Mouse (Mus musculus) cerebellum, postnatal 25 days (tissue): ENCODE data around the gene Zfp738.
"Not testable (repeated sequence)": the region's sequence is repeated elsewhere in the genome, so short reads cannot be mapped to it uniquely, and the experiment has no call there.

Experiments
- DNase-seq, 2 experiments: peaks; one replicate each; pipeline ENCODE4 v3.0.0; 2021; ENCODE audit warnings: mixed read lengths in 2 of 2

Gene Zfp738

DNA sequence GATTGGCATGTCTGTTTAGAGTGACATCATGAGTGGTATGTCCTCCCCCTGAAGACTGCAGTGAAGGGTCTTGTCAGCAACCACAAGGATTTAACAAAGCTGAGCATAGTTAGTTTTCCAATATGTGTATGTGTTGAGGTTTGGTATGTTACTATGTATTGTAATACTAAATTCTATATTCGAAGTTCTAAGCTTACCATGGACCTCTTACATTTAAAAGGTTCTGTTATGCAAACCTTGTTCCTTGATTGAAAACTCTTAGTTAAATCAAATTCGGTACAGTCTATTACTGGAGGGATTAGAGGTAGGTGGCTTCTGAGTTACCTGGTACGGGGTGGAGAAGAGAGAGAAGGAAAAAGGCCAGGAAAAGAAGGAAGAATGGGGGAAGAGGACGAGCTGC is at the start of gene Zfp738:
Zfp738 (minus strand) TSS at position 101 of the 400 bp plus-strand sequence.
- no peak for DNase-seq

DNA sequence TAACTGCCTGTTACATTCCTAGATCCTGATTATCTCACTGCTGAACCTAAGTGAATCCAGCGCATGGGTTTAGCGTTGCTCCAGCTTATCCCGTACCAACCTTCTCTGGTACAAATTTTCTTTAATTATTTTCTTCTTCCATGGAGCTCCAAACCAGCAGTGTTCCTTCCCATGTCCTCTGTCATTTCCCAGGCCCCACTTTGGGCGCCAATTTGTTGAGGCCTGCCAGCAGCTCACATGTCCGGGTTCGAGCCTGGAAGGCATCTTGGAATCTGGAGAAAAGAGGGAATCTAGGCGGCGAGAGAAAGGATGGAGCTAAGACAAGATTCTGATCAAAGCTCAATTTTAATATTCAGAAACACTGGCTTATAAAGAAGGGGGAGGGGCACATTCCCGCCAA is 47.5 kb upstream of the Zfp738 start:
- DNase-seq = not testable (repeated sequence)

DNA sequence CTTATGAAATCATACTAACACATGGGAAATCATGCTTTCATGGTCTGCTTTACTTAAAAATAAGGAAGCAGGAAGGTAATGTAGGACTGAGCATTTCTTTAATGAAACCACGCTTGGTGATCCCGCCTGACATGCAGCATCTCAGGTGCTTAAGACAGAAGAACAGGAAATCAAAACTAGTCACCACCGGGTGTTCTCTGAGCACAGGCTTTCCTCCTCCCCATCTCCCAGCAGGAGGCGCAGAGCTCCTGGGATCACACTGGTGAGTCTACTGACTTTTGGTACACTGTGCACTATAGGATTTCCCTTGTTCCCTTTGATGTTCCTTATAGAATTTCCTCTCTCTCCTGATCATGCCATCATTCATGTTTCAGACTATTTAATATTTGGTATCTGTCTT is 42.6 kb upstream of the Zfp738 start:
- peak; percentile 18 to 34 for DNase-seq

DNA sequence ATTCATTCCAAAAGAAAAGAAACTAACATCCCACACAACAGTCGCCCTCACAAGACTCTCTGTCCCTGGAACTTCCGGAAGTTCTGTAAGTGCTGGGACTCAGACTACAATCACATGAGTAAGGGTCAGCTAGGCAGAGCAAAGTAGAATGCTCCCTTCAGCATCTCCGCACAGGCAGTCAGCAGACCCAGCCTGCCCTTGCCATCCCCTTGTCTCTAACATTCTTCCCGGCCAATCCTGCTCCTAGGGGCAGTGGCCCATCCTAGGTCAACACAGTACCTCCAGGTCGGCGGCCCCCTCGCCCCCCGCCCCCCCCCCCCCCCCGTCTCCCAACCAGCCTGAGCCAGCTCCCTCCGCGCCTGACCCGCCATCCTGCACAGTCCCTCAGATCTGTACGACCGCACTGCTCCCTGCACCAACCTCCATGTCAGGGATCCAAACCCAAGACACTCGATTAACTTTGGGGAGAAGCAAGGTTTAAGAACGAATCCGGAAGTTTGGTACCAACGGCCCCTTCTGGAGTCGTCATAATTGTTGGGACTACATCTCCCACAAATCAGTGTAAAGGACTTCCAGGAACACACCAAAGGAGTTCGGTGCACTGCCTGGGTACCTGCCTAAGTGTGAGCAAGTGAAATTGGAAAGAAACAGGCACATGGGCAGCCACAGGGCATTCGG is 41.9 kb upstream of the Zfp738 start, which contains the start of gene Zfp65:
Zfp65 (minus strand) TSS at position 533 of the 678 bp plus-strand sequence.
- peak; percentile 65 to 68 for DNase-seq

DNA sequence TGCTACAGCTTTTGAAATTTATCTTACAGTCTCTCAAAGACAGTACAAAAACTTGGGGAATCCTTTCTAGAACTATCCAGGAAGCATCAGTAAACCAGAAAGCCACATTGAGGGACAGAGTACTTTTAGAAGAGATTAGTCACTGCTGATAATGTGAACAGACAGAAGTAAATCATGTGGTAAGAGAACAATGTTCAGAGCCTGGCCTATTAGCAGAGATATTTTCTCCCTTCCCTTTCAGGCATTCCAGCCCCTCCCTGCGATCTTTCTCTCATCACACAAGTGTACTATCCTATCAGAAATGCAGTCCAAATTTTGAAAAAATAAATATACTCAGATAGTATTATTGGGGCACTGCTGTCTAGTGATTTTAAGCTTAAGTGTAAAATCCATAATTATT is 41.2 kb upstream of the Zfp738 start:
- no peak for DNase-seq

DNA sequence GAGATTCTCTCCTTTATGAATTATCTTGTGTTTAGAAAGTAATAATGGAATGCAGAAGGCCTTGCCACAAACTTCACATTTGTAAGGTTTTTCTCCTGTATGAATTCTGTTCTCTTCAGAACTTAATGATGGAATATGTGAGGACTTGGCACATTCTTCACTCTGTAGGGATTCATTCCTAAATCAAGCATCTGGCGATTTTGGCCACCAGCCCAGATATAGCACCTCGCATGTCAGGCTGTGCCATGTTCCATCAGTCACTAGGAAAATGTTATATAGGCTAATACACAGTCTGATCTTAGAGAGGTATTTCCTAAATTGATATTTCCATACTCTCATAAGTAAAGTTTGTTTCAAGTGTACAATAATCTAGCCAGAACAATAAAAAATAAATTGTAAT is 38.5 kb upstream of the Zfp738 start:
- peak; percentile 18 to 60 for DNase-seq

DNA sequence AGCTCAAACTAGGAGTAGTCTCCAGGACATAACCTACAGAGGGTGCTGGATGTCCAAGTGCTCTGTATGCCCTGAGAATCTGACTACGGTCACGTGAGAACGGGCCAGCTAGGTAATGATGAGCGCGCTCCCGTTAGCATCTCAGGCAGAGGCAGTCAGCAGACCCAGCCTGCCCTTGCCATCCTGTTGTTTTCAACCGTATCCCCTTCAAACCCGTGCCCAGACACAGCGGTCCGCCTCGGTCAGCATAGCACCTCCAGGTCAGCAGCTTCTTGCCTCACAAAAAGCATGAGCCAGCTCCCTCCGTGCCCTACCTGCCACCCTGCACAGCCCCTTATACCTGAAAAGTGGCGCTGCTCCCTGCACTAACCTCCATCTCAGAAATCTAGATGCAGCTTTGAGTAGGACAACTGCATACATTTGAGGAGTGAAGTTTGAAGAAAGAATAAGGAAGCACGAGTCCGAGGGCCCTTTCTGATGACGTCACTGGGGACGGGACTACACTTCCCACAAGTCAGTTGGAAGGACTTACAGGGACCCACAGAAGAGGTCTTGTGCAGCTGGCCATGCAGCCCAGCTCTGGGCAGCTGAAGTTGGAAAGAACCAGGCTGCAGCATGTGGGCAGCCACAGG is 37.1 kb upstream of the Zfp738 start:
- peak; percentile 87 to 92 for DNase-seq

DNA sequence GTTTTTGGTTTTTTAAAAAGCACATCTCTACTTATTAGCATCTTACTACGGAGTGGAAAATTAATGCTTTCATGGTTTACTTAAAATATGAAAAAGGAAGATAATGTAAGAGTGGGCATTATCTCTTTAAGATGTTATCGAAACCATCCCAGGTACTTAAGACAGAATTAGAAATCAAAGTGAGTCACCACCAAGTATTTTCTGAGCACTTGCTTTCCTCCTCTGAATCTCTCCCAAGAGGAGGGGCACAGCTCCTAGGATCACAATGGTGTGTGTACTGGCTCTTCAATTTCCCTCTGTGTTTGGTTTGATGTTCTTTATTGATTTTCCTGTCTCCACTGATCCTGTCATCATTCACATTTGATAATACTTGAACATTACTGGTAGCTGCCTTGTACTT is 3.0 kb downstream of the Zfp738 start:
- not testable (repeated sequence) for DNase-seq

DNA sequence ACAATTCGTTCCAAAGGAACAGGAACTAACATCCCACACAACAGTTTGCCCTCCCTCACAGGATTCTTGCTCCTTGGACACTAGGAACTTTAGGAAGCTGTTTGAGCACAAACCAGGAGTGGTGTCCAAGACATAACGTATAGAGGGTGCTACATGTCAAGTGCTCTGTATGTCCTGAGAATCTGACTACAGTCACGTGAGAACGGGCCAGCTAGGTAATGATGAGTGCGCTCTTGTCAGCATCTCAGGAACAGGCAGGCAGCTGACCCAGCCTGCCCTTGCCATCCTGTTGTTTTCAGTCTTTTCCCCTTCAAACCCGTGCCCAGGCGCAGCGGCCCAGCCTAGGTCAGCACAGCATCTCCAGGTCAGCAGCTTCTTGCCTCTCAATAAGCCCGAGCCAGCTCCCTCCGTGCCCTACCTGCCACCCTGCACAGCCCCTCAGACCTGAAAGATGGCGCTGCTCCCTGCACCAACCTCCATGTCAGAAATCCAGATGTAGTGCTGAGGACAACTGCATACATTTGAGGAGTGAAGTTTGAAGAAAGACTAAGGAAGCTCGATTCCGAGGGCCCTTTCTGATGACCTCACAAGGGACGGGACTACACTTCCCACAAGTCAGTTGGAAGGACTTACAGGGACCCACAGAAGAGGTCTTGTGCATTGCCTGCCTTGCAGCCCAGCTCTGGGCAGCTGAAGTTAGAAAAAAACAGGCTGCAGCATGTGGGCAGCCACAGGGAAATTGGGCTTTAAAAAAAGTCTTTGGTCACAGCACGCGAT is 3.7 kb downstream of the Zfp738 start:
- peak; percentile 85 to 88 for DNase-seq

DNA sequence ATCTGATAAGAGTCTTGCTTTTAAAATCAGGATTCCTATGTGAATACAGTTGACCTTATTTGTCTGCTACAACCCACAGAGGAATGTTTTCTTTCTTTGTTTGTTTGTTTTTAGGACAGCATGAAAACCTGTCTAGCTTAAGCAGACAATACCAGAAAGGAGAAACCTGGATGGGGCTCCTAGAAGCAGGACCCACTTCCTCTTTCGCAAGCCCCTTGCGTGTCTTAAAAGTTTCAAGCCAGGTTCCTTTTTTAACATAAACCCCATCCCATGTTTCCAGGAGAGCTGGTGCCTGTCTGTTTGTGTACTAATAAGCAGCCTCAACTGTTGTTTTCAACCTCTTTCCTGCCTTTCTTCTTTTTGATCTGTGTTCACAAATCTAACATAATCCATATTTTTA is 12.0 kb downstream of the Zfp738 start:
- DNase-seq = no peak

DNA sequence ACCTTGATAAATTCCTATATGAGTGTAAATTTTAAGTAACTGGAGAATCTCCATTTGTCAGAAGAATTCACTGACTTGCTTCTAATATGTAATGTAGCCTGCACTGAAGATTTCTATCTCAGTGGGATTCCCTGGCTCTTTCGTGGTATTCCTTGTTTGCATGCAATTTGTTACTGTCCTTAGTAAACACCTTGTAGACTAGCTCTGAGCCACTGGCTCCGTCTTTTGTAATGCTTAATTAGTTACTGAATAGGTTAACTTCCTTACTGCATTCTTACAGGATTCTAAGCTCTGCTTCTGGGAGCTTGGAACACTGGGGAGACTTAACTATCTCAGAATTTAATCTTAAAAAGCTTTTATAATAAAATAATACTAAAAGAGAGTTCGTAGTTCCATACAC is 34.4 kb downstream of the Zfp738 start:
- DNase-seq = no peak

DNA sequence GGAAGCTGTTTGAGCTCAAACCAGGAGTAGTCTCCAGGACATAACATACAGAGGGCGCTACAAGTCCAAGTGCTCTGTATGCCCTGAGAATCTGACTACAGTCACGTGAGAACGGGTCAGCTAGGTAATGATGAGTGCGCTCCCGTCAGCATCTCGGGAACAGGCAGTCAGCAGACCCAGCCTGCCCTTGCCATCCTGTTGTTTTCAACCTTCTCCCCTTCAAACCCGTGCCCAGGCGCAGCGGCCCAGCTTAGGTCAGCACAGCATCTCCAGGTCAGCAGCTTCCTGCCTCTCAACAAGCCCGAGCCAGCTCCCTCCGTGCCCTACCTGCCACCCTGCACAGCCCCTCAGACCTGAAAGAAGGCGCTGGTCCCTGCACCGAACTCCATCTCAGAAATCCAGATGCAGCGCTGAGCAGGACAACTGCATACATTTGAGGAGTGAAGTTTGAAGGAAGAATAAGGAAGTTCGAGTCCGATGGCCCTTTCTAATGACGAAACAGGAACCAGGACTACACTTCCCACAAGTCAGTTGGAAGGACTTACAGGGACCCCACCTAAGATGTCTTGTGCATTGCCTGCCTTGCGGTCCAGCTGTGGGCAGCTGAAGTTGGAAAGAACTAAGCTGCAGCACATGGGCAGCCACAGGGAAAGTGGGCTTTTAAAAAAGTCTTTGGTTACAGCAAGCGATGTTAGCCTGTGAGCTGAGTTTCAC is 49.4 kb downstream of the Zfp738 start, which contains the start of the genes Gm49345 and Zfp729a:
Gm49345 (minus strand) TSS at position 476 of the 714 bp plus-strand sequence.
Zfp729a (minus strand) TSS at position 498 of the 714 bp plus-strand sequence.
- peak; percentile 80 to 87 for DNase-seq

DNA sequence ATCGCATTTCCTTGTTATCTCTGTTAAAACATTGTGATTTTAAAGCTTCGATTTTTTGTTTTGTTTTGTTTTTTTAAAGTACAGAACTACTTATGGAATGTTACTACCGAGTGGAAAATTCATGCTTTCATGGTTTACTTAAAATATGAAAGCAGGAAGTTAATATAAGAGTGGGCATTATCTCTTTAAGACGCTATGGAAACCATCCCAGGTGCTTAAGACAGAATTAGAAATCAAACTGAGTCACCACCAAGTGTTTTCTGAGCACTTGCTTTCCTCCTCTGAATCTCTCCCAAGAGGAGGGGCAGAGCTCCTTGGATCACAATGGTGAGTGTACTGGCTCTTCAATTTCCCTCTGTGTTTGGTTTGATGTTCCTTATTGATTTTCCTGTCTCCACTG is 76.8 kb downstream of the Zfp738 start:
- DNase-seq = no peak

DNA sequence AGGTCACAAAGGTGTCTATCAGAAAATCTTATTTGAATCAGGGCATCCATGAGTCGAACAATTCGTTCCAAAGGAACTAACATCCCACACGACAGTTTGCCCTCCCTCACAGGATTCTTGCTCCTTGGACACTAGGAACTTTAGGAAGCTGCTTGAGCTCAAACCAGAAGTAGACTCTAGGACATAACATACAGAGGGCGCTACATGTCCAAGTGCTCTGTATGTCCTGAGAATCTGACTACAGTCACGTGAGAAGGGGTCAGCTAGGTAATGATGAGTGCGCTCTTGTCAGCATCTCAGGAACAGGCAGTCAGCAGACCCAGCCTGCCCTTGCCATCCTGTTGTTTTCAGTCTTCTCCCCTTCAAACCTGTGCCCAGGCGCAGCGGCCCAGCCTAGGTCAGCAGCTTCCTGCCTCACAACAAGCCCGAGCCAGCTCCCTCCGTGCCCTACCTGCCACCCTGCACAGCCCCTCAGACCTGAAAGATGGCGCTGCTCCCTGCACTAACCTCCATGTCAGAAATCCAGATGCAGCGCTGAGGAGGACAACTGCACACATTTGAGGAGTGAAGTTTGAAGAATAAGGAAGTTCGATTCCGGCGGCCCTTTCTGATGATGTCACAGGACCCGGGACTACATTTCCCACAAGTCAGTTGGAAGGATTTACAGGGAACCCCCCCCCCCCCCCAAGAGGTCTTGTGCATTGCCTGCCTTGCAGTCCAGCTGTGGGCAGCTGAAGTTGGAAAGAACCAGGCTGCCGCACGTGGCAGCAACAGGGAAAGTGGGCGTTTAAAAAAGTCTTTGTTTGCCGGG is 77.6 kb downstream of the Zfp738 start, which contains the start of gene Zfp729b:
Zfp729b (minus strand) TSS at position 642 of the 811 bp plus-strand sequence.
- peak; percentile 93 to 94 for DNase-seq
